Mouse (Mus musculus) E14TG2a.4 (cell line): Measurements from ENCODE around the gene Dgkb.

ENCODE experiments used
- CTCF ChIP-seq: conservative IDR thresholded peaks from 2 replicates; pipeline ENCODE4 v1.5.1; 2014; ENCODE audit warnings: low read length
- NANOG ChIP-seq: IDR thresholded peaks from 2 replicates; pipeline ENCODE4 v1.6.1; 2014; ENCODE audit warnings: borderline replicate concordance, low read length, mixed read lengths

DNA sequence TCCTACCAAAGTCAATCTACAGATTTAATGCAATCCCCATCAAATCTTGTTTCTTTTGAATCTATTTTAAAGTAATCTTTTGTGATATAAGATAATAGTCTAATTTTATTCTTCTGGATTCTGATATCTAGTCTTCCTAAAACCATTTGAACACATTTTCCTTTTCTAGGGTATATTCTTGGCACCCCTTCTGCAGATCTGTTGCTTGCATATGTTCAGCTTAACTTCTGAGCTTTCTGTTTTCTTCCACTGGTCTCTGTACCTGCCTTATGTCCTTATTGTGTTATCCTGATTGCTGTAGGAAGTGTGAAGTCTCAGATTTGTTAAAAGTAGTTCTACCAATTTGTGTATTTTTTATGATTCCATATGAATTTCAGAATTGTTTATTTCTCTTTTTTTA, 451.3 kb downstream of the Dgkb start:
- TF ChIP-seq NANOG = no peak
- TF ChIP-seq CTCF = no peak
